Mouse (Mus musculus): ENCODE results near the gene Exoc6b.

GRCm38 (mm10) chr6:84932953-84933921, 136.1 kb downstream of the Exoc6b start:
- TF ChIP-seq POLR2A (IDR thresholded peaks at IDR 0.05; ENCODE audit: insufficient read depth, low read length), result no peak
- no peak for TF ChIP-seq CTCF (IDR thresholded peaks at IDR 0.05; ENCODE audit: low read depth, low read length)
